Mouse (Mus musculus): Measurements from ENCODE around the gene Acot7. TPM values are rescaled to one million over a fixed set of nuclear protein-coding genes. Genes with fewer than 3 reads are reported as not detected.

Acot7 gene
- polyA plus RNA-seq (2012): 0.40 and 0.51 TPM in 2 replicates

- Histone ChIP-seq H3K4me1 (ENCODE audit: control insufficient read depth) (peaks cover 25% of the 10 kb centered on the region), H3K4me3 (replicated peaks) (peak within 1 kb of the TSS; percentile 75), H3K9me3 (ENCODE audit: control insufficient read depth, low read length) (no peaks in the 10 kb centered on the region), H3K36me3 (ENCODE audit: control insufficient read depth) (no peaks in the 10 kb centered on the region), H3K27me3 (ENCODE audit: control insufficient read depth) (peaks cover 47% of the 10 kb centered on the region)
- TF ChIP-seq GATA1 (IDR thresholded peaks at IDR 0.05; ENCODE audit: low read length) (no peak), TAL1 (IDR thresholded peaks at IDR 0.05; ENCODE audit: low read length) (no peak)
Measured at GRCm38 (mm10) chr4:152177537-152178343, at the start of gene Acot7. Acot7 (plus strand) TSS chr4:152178134.

- TF ChIP-seq GATA1 (IDR thresholded peaks at IDR 0.05; ENCODE audit: low read length) (no peak), TAL1 (IDR thresholded peaks at IDR 0.05; ENCODE audit: low read length) (no peak)
- Histone ChIP-seq H3K9me3 (ENCODE audit: control insufficient read depth, low read length) (peaks cover 31% of the 10 kb centered on the region), H3K36me3 (ENCODE audit: control insufficient read depth) (no peaks in the 10 kb centered on the region), H3K4me3 (replicated peaks) (no peak overlapping the region), H3K27me3 (ENCODE audit: control insufficient read depth) (peaks cover 100% of the 10 kb centered on the region), H3K4me1 (ENCODE audit: control insufficient read depth) (peaks cover 17% of the 10 kb centered on the region)
Measured at GRCm38 (mm10) chr4:152128784-152129183, 49.1 kb upstream of the Acot7 start.

GRCm38 (mm10) chr4:152129395-152129930, 48.5 kb upstream of the Acot7 start:
- no peak for TF ChIP-seq GATA1 (IDR thresholded peaks at IDR 0.05; ENCODE audit: low read length)
- no peak for TF ChIP-seq TAL1 (IDR thresholded peaks at IDR 0.05; ENCODE audit: low read length)
- Histone ChIP-seq H3K4me3 (replicated peaks) (no peak overlapping the region), H3K9me3 (ENCODE audit: control insufficient read depth, low read length) (peaks cover 31% of the 10 kb centered on the region), H3K4me1 (ENCODE audit: control insufficient read depth) (peaks cover 18% of the 10 kb centered on the region), H3K36me3 (ENCODE audit: control insufficient read depth) (no peaks in the 10 kb centered on the region), H3K27me3 (ENCODE audit: control insufficient read depth) (peaks cover 100% of the 10 kb centered on the region)

- TF ChIP-seq GATA1 (IDR thresholded peaks at IDR 0.05; ENCODE audit: low read length) (no peak), TAL1 (IDR thresholded peaks at IDR 0.05; ENCODE audit: low read length) (no peak)
- H3K27me3 ChIP-seq (ENCODE audit: control insufficient read depth): peaks cover 89% of the 10 kb centered on the region
- peak overlapping the region; percentile 45 for H3K4me3 ChIP-seq (replicated peaks)
- H3K9me3 ChIP-seq (ENCODE audit: control insufficient read depth, low read length): peaks cover 24% of the 10 kb centered on the region
- H3K36me3 ChIP-seq (ENCODE audit: control insufficient read depth): no peaks in the 10 kb centered on the region
- H3K4me1 ChIP-seq (ENCODE audit: control insufficient read depth): peaks cover 23% of the 10 kb centered on the region
Measured at GRCm38 (mm10) chr4:152130771-152131653, 46.9 kb upstream of the Acot7 start.

GRCm38 (mm10) chr4:152131809-152132771, 45.8 kb upstream of the Acot7 start:
- Histone ChIP-seq H3K4me3 (replicated peaks) (peak overlapping the region; percentile 14), H3K4me1 (ENCODE audit: control insufficient read depth) (peaks cover 26% of the 10 kb centered on the region), H3K27me3 (ENCODE audit: control insufficient read depth) (peaks cover 83% of the 10 kb centered on the region), H3K36me3 (ENCODE audit: control insufficient read depth) (no peaks in the 10 kb centered on the region), H3K9me3 (ENCODE audit: control insufficient read depth, low read length) (peaks cover 18% of the 10 kb centered on the region; the same call in 1 of the 2 replicates)
- no peak for TF ChIP-seq GATA1 (IDR thresholded peaks at IDR 0.05; ENCODE audit: low read length)
- TF ChIP-seq TAL1 (IDR thresholded peaks at IDR 0.05; ENCODE audit: low read length): no peak

GRCm38 (mm10) chr4:152132772-152133169, 45.2 kb upstream of the Acot7 start:
- Histone ChIP-seq H3K27me3 (ENCODE audit: control insufficient read depth) (peaks cover 76% of the 10 kb centered on the region), H3K9me3 (ENCODE audit: control insufficient read depth, low read length) (peaks cover 17% of the 10 kb centered on the region; the same call in 1 of the 2 replicates), H3K36me3 (ENCODE audit: control insufficient read depth) (no peaks in the 10 kb centered on the region), H3K4me1 (ENCODE audit: control insufficient read depth) (peaks cover 26% of the 10 kb centered on the region), H3K4me3 (replicated peaks) (no peak overlapping the region)
- no peak for TF ChIP-seq TAL1 (IDR thresholded peaks at IDR 0.05; ENCODE audit: low read length)
- TF ChIP-seq GATA1 (IDR thresholded peaks at IDR 0.05; ENCODE audit: low read length): no peak

- Histone ChIP-seq H3K36me3 (ENCODE audit: control insufficient read depth) (no peaks in the 10 kb centered on the region), H3K4me3 (replicated peaks) (no peak overlapping the region), H3K4me1 (ENCODE audit: control insufficient read depth) (peaks cover 29% of the 10 kb centered on the region), H3K9me3 (ENCODE audit: control insufficient read depth, low read length) (peaks cover 13% of the 10 kb centered on the region; the same call in 1 of the 2 replicates), H3K27me3 (ENCODE audit: control insufficient read depth) (peaks cover 72% of the 10 kb centered on the region)
- TF ChIP-seq TAL1 (IDR thresholded peaks at IDR 0.05; ENCODE audit: low read length): no peak
- no peak for TF ChIP-seq GATA1 (IDR thresholded peaks at IDR 0.05; ENCODE audit: low read length)
Measured at GRCm38 (mm10) chr4:152133213-152133612, 44.7 kb upstream of the Acot7 start.

- Histone ChIP-seq H3K4me1 (ENCODE audit: control insufficient read depth) (peaks cover 39% of the 10 kb centered on the region), H3K4me3 (replicated peaks) (no peak overlapping the region), H3K9me3 (ENCODE audit: control insufficient read depth, low read length) (peaks cover 21% of the 10 kb centered on the region; the same call in 1 of the 2 replicates), H3K36me3 (ENCODE audit: control insufficient read depth) (no peaks in the 10 kb centered on the region), H3K27me3 (ENCODE audit: control insufficient read depth) (peaks cover 67% of the 10 kb centered on the region)
- TF ChIP-seq TAL1 (IDR thresholded peaks at IDR 0.05; ENCODE audit: low read length): no peak
- TF ChIP-seq GATA1 (IDR thresholded peaks at IDR 0.05; ENCODE audit: low read length): no peak
Measured at GRCm38 (mm10) chr4:152134507-152134906, 43.4 kb upstream of the Acot7 start.
